In genomic region chr10:67183086-67183485, GRCm38 (mm10) we compare ENCODE assay signal across 17 mouse cellular contexts.
DNase-seq lines count a peak whose midpoint lies in the region; ATAC-seq lines count a peak whose summit lies in the region.
"Had no signal": no experiment of that assay in that cellular context is flagged by ENCODE, and none has a peak within 500 bp of the region (broad histone marks: within the 10 kb centered on the region; RNA-seq: fewer than 3 reads in every experiment).

No protein-coding gene starts in this region.

- DNase-seq in embryonic facial prominence, embryonic 10.5 days (ENCODE audit: low spot score) = no peak
- DNase-seq in hindbrain, embryonic 11.5 days (ENCODE audit: low spot score) = no peak
- no peak for DNase-seq in embryo, embryonic 11 days
- DNase-seq: adrenal gland, adult 2 months; cerebellum, adult 2 months; gastrocnemius, postnatal 10 days; heart, postnatal 36 days; kidney, adult 9 months had no signal

- H3K9me3 ChIP-seq in embryonic facial prominence, embryonic 12.5 days = no peaks in the 10 kb centered on the region
- H3K9me3 ChIP-seq in embryonic facial prominence, embryonic 10.5 days = no peaks in the 10 kb centered on the region
- H3K9me3 ChIP-seq in hindbrain, embryonic 15.5 days = no peaks in the 10 kb centered on the region
- H3K9me3 ChIP-seq in hindbrain, embryonic 11.5 days (ENCODE audit: control insufficient read depth, low read length) = no peaks in the 10 kb centered on the region
- no peaks in the 10 kb centered on the region for H3K9me3 ChIP-seq in liver, embryonic 16.5 days (replicated peaks; ENCODE audit: control insufficient read depth, low read length)
- no peaks in the 10 kb centered on the region for H3K9me3 ChIP-seq in midbrain, embryonic 16.5 days (replicated peaks; ENCODE audit: control insufficient read depth, low read length, poor library complexity, severe bottlenecking)
- H3K9me3 ChIP-seq: megakaryocyte, embryonic 14.5 days had no signal

- H3K4me2 ChIP-seq in embryonic facial prominence, embryonic 12.5 days (replicated peaks) = no peak overlapping the region
- H3K4me2 ChIP-seq in hindbrain, embryonic 15.5 days = no peak overlapping the region
- H3K4me2 ChIP-seq in hindbrain, embryonic 11.5 days (replicated peaks; ENCODE audit: low read depth, low read length) = no peak overlapping the region
- H3K4me2 ChIP-seq in liver, embryonic 16.5 days (ENCODE audit: low read depth, low read length) = peak overlapping the region; percentile 12
- no peak overlapping the region for H3K4me2 ChIP-seq in midbrain, embryonic 16.5 days (ENCODE audit: low read length)

- peaks cover 22% of the 10 kb centered on the region; the same call in 1 of the 2 replicates for H3K4me1 ChIP-seq in embryonic facial prominence, embryonic 12.5 days
- peaks cover 38% of the 10 kb centered on the region for H3K4me1 ChIP-seq in embryonic facial prominence, embryonic 10.5 days
- H3K4me1 ChIP-seq in hindbrain, embryonic 15.5 days (replicated peaks) = peaks cover 31% of the 10 kb centered on the region
- no peaks in the 10 kb centered on the region for H3K4me1 ChIP-seq in hindbrain, embryonic 11.5 days (replicated peaks; ENCODE audit: control insufficient read depth, insufficient read depth, low read length)
- peaks cover 29% of the 10 kb centered on the region for H3K4me1 ChIP-seq in liver, embryonic 16.5 days (ENCODE audit: control insufficient read depth, low read depth, low read length)
- peaks cover 16% of the 10 kb centered on the region for H3K4me1 ChIP-seq in midbrain, embryonic 16.5 days (ENCODE audit: control insufficient read depth, insufficient read depth, low read length)

- H3K36me3 ChIP-seq in embryonic facial prominence, embryonic 12.5 days = no peaks in the 10 kb centered on the region
- H3K36me3 ChIP-seq in embryonic facial prominence, embryonic 10.5 days (replicated peaks) = no peaks in the 10 kb centered on the region
- no peaks in the 10 kb centered on the region for H3K36me3 ChIP-seq in hindbrain, embryonic 15.5 days
- no peaks in the 10 kb centered on the region for H3K36me3 ChIP-seq in hindbrain, embryonic 11.5 days (ENCODE audit: control insufficient read depth, insufficient read depth, low read length)
- H3K36me3 ChIP-seq in liver, embryonic 16.5 days (ENCODE audit: control insufficient read depth, insufficient read depth) = no peaks in the 10 kb centered on the region
- no peaks in the 10 kb centered on the region for H3K36me3 ChIP-seq in midbrain, embryonic 16.5 days (ENCODE audit: control insufficient read depth, insufficient read depth, low read length)

- H3K4me3 ChIP-seq in embryonic facial prominence, embryonic 12.5 days = no peak overlapping the region
- no peak overlapping the region for H3K4me3 ChIP-seq in embryonic facial prominence, embryonic 10.5 days
- H3K4me3 ChIP-seq in hindbrain, embryonic 15.5 days = no peak overlapping the region
- no peak overlapping the region for H3K4me3 ChIP-seq in hindbrain, embryonic 11.5 days (ENCODE audit: low read depth, low read length)
- H3K4me3 ChIP-seq in liver, embryonic 16.5 days (ENCODE audit: low read depth, low read length) = no peak overlapping the region
- no peak overlapping the region for H3K4me3 ChIP-seq in midbrain, embryonic 16.5 days (ENCODE audit: low read depth, low read length)
- H3K4me3 ChIP-seq: layer of hippocampus, adult 2 months; left cerebral cortex, adult 2 months; megakaryocyte, embryonic 14.5 days had no signal

- H3K27ac ChIP-seq in embryonic facial prominence, embryonic 12.5 days = 0 out of 2 replicates have a peak overlapping the region, but pooled peaks have one; percentile 47
- no peak overlapping the region for H3K27ac ChIP-seq in embryonic facial prominence, embryonic 10.5 days (replicated peaks)
- H3K27ac ChIP-seq in hindbrain, embryonic 15.5 days (replicated peaks) = peak overlapping the region; percentile 32; the same call in 1 of the 2 replicates
- no peak overlapping the region for H3K27ac ChIP-seq in hindbrain, embryonic 11.5 days (ENCODE audit: low read depth, low read length)
- peak overlapping the region; percentile 51 for H3K27ac ChIP-seq in liver, embryonic 16.5 days (ENCODE audit: low read length)
- H3K27ac ChIP-seq in midbrain, embryonic 16.5 days (ENCODE audit: low read length) = no peak overlapping the region
- H3K27ac ChIP-seq: left cerebral cortex, adult 2 months had no signal

- H3K9ac ChIP-seq in embryonic facial prominence, embryonic 12.5 days = no peak overlapping the region
- no peak overlapping the region for H3K9ac ChIP-seq in hindbrain, embryonic 15.5 days
- no peak overlapping the region for H3K9ac ChIP-seq in hindbrain, embryonic 11.5 days (ENCODE audit: low read depth, low read length)
- H3K9ac ChIP-seq in liver, embryonic 16.5 days (ENCODE audit: low read depth, low read length) = no peak overlapping the region
- H3K9ac ChIP-seq in midbrain, embryonic 16.5 days (ENCODE audit: low read depth, low read length) = no peak overlapping the region

- ATAC-seq in embryonic facial prominence, embryonic 12.5 days (ENCODE audit: insufficient number of reproducible peaks, insufficient read depth, low FRiP score, low TSS enrichment) = no peak
- ATAC-seq in hindbrain, embryonic 15.5 days (ENCODE audit: low FRiP score, low read depth) = no peak
- no peak for ATAC-seq in hindbrain, embryonic 11.5 days (ENCODE audit: low FRiP score)
- peak; percentile 37 for ATAC-seq in common myeloid progenitor, adult 5-6 weeks (replicated peaks; ENCODE audit: low read depth, poor library complexity, severe bottlenecking)
- peak; percentile 35 for ATAC-seq in liver, embryonic 16.5 days (ENCODE audit: low read depth)
- no peak for ATAC-seq in midbrain, embryonic 16.5 days
- ATAC-seq: inflammation-experienced regulatory T-cells, adult 6 months had no signal

- WGBS in embryonic facial prominence, embryonic 12.5 days = 74% methylated on average over 1 of the region's 1 CpGs
- 76% methylated on average over 1 of the region's 1 CpGs for WGBS in embryonic facial prominence, embryonic 10.5 days
- WGBS in hindbrain, embryonic 15.5 days = 72% methylated on average over 1 of the region's 1 CpGs
- WGBS in hindbrain, embryonic 11.5 days = 81% methylated on average over 1 of the region's 1 CpGs
- 7% methylated on average over 1 of the region's 1 CpGs for WGBS in liver, embryonic 16.5 days (ENCODE audit: insufficient replicate concordance)
- 76% methylated on average over 1 of the region's 1 CpGs for WGBS in midbrain, embryonic 16.5 days

- H3K27me3 ChIP-seq in embryonic facial prominence, embryonic 12.5 days = no peaks in the 10 kb centered on the region
- no peaks in the 10 kb centered on the region for H3K27me3 ChIP-seq in embryonic facial prominence, embryonic 10.5 days (replicated peaks; ENCODE audit: low read depth, poor library complexity, severe bottlenecking)
- H3K27me3 ChIP-seq in hindbrain, embryonic 15.5 days = no peaks in the 10 kb centered on the region
- H3K27me3 ChIP-seq in hindbrain, embryonic 11.5 days (ENCODE audit: control insufficient read depth, insufficient read depth, low read length) = no peaks in the 10 kb centered on the region
- no peaks in the 10 kb centered on the region for H3K27me3 ChIP-seq in liver, embryonic 16.5 days (ENCODE audit: control insufficient read depth, insufficient read depth, low read depth, low read length)
- H3K27me3 ChIP-seq in midbrain, embryonic 16.5 days (ENCODE audit: control insufficient read depth, insufficient read depth, low read depth, low read length) = no peaks in the 10 kb centered on the region
- H3K27me3 ChIP-seq: megakaryocyte, embryonic 14.5 days had no signal

Comparison
In these comparisons a context has a peak if more than half of its experiments do, and no peak if none do; other contexts are left out.
1. H3K27ac ChIP-seq: peak in embryonic facial prominence, embryonic 12.5 days (single experiment), hindbrain, embryonic 15.5 days (single experiment) and liver, embryonic 16.5 days (single experiment); none in embryonic facial prominence, embryonic 10.5 days (single experiment), hindbrain, embryonic 11.5 days (single experiment) and midbrain, embryonic 16.5 days (single experiment).
2. ATAC-seq: peak in common myeloid progenitor, adult 5-6 weeks (single experiment) and liver, embryonic 16.5 days (single experiment); none in embryonic facial prominence, embryonic 12.5 days (single experiment), hindbrain, embryonic 15.5 days (single experiment), hindbrain, embryonic 11.5 days (single experiment) and midbrain, embryonic 16.5 days (single experiment).